Mouse (Mus musculus): ENCODE data around the gene Cpne7. TPM values are rescaled to one million over a fixed set of nuclear protein-coding genes. Genes with fewer than 3 reads are reported as not detected.
"Not testable (repeated sequence)": the region's sequence is repeated elsewhere in the genome, so short reads cannot be mapped to it uniquely, and the experiment has no call there.

The Cpne7 gene
- polyA plus RNA-seq, 1 experiment, result 2.9 TPM

DNA sequence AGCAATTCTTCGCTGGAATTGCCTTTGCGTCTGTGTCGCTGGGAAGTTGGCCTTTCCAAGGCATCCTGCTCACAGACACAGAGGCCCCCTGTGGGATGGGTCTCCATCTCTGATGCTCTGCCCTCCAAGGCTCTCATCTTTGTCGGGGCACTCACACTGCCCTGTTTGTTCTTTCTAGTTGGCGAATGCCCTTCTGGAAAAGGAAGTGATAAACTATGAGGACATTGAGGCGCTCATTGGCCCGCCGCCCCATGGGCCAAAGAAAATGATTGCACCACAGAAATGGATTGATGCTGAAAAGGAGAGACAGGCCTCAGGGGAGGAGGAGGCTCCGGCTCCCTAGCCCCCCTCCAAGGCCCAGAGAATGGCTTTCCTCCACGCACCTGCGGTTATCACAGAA lies 20.0 kb upstream of the Cpne7 start:
- TF ChIP-seq POLR2A (IDR thresholded peaks at IDR 0.05; ENCODE audit: insufficient read depth, low read length), result no peak
- no peak for TF ChIP-seq CTCF (IDR thresholded peaks at IDR 0.05; ENCODE audit: low read depth, low read length)
- TF ChIP-seq EP300 (IDR thresholded peaks at IDR 0.05; ENCODE audit: insufficient read depth, low read depth, low read length), result no peak
- Histone ChIP-seq H3K4me1 (ENCODE audit: control insufficient read depth, insufficient read depth, low read length) (no peaks in the 10 kb centered on the region), H3K9me3 (replicated peaks; ENCODE audit: control insufficient read depth, insufficient read depth, low read length, poor library complexity, severe bottlenecking) (no peaks in the 10 kb centered on the region), H3K4me3 (ENCODE audit: low read depth, low read length) (no peak overlapping the region), H3K27ac (ENCODE audit: insufficient read depth, low read length) (no peak overlapping the region), H3K36me3 (ENCODE audit: control insufficient read depth, insufficient read depth, low read length, poor library complexity, severe bottlenecking) (peaks cover 11% of the 10 kb centered on the region), H3K27me3 (ENCODE audit: control insufficient read depth, insufficient read depth, low read length, poor library complexity, severe bottlenecking) (no peaks in the 10 kb centered on the region), H3K9ac (ENCODE audit: low read depth, poor library complexity, severe bottlenecking) (no peak overlapping the region)

DNA sequence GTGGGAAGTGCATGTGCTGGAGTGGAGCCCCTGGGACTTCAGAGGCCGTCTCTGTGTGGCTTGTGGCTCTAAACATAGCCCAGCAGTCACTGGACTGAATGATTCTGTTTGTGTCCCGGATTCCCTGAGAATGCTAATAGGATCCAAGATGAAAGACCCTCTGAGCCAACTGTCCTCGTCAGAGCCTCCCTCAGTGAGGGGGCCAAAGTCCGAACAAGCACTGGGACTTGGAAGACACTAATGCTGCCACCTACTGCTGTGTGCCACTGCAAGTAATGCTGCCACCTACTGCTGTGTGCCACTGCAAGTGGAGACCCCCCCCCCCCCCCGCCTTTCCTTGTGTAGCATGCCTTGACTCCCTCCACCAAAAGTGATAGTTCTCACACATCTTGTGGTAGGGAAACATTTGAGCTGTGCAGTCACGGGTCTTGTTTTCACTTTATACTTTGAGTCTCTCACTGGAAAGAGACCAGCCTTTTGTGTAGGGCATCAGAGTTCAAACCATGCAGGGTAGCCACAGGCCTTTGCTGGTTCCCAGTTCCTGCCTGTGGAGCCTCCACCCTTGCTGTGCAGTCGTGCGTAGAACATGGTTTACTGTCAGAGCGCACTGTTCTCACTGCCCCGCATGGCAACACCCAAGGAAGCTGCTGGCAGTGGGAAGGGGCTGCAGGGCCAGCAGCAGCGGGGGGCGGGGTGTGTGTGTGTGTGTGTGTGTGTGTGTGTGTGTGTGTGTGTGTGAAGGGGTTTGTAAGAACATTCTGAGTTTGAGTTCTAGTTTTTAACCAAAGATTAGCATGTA lies 19.2 kb upstream of the Cpne7 start:
- Histone ChIP-seq H3K9me3 (replicated peaks; ENCODE audit: control insufficient read depth, insufficient read depth, low read length, poor library complexity, severe bottlenecking) (no peaks in the 10 kb centered on the region), H3K27me3 (ENCODE audit: control insufficient read depth, insufficient read depth, low read length, poor library complexity, severe bottlenecking) (no peaks in the 10 kb centered on the region), H3K36me3 (ENCODE audit: control insufficient read depth, insufficient read depth, low read length, poor library complexity, severe bottlenecking) (peaks cover 17% of the 10 kb centered on the region), H3K9ac (ENCODE audit: low read depth, poor library complexity, severe bottlenecking) (no peak overlapping the region), H3K4me1 (ENCODE audit: control insufficient read depth, insufficient read depth, low read length) (no peaks in the 10 kb centered on the region), H3K27ac (ENCODE audit: insufficient read depth, low read length) (no peak overlapping the region), H3K4me3 (ENCODE audit: low read depth, low read length) (no peak overlapping the region)
- TF ChIP-seq POLR2A (IDR thresholded peaks at IDR 0.05; ENCODE audit: insufficient read depth, low read length), result no peak
- peak; percentile 0 for TF ChIP-seq CTCF (IDR thresholded peaks at IDR 0.05; ENCODE audit: low read depth, low read length)

DNA sequence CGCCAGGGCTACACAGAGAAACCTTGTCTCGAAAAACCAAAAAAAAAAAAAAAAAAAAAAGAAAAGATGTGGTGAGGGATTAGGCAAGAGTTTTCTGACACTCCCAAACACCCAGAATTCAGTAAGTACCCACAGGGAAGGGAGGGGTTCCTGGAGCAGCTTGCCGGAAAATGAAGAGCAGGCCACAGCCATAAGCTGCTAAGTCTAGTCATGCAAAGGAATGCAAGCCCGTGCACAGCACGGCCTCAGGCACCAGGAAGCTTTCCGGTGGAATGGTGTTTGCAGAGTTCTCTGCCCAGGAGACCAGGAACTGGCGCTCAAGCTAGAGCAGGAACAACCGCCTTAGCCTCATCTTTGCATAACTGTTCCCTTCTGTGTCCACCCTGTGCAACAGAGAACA lies 16.9 kb upstream of the Cpne7 start:
- H3K4me3 ChIP-seq (ENCODE audit: low read depth, low read length), result peak overlapping the region; percentile 53

DNA sequence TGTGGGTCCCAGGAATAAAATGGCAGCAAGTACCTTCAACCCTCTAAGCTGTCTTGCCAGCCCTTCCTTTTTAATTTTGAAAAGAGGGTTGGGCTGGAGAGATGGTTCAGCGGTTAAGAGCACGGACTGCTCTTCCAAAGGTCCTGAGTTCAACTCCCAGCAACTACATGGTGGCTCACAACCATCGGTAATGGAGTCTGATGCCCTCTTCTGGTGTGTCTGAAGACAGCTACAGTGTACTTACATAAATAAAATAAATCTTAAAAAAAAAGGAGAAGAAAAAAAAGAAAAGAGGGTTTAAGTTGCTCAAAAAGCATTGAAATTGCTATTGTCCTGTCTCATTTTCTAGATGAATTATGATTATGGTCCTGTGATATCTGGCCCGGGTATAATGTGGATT lies 15.9 kb upstream of the Cpne7 start:
- Histone ChIP-seq H3K4me3 (ENCODE audit: low read depth, low read length) (no peak overlapping the region), H3K36me3 (ENCODE audit: control insufficient read depth, insufficient read depth, low read length, poor library complexity, severe bottlenecking) (peaks cover 33% of the 10 kb centered on the region), H3K27me3 (ENCODE audit: control insufficient read depth, insufficient read depth, low read length, poor library complexity, severe bottlenecking) (no peaks in the 10 kb centered on the region), H3K4me1 (ENCODE audit: control insufficient read depth, insufficient read depth, low read length) (no peaks in the 10 kb centered on the region), H3K9ac (ENCODE audit: low read depth, poor library complexity, severe bottlenecking) (peak overlapping the region; percentile 97), H3K27ac (ENCODE audit: insufficient read depth, low read length) (peak overlapping the region; percentile 96), H3K9me3 (replicated peaks; ENCODE audit: control insufficient read depth, insufficient read depth, low read length, poor library complexity, severe bottlenecking) (no peaks in the 10 kb centered on the region)
- no peak for TF ChIP-seq POLR2A (IDR thresholded peaks at IDR 0.05; ENCODE audit: insufficient read depth, low read length)
- no peak for TF ChIP-seq CTCF (IDR thresholded peaks at IDR 0.05; ENCODE audit: low read depth, low read length)
- TF ChIP-seq EP300 (IDR thresholded peaks at IDR 0.05; ENCODE audit: insufficient read depth, low read depth, low read length), result no peak

More for the DNA sequence above, 16.9 kb upstream of the Cpne7 start:
- Histone ChIP-seq H3K36me3 (ENCODE audit: control insufficient read depth, insufficient read depth, low read length, poor library complexity, severe bottlenecking) (peaks cover 29% of the 10 kb centered on the region), H3K4me1 (ENCODE audit: control insufficient read depth, insufficient read depth, low read length) (no peaks in the 10 kb centered on the region), H3K9me3 (replicated peaks; ENCODE audit: control insufficient read depth, insufficient read depth, low read length, poor library complexity, severe bottlenecking) (no peaks in the 10 kb centered on the region), H3K9ac (ENCODE audit: low read depth, poor library complexity, severe bottlenecking) (peak overlapping the region; percentile 97), H3K27ac (ENCODE audit: insufficient read depth, low read length) (peak overlapping the region; percentile 96), H3K27me3 (ENCODE audit: control insufficient read depth, insufficient read depth, low read length, poor library complexity, severe bottlenecking) (no peaks in the 10 kb centered on the region)
- TF ChIP-seq CTCF (IDR thresholded peaks at IDR 0.05; ENCODE audit: low read depth, low read length) (no peak), EP300 (IDR thresholded peaks at IDR 0.05; ENCODE audit: insufficient read depth, low read depth, low read length) (peak; percentile 62; the same call in 1 of the 2 replicates)

DNA sequence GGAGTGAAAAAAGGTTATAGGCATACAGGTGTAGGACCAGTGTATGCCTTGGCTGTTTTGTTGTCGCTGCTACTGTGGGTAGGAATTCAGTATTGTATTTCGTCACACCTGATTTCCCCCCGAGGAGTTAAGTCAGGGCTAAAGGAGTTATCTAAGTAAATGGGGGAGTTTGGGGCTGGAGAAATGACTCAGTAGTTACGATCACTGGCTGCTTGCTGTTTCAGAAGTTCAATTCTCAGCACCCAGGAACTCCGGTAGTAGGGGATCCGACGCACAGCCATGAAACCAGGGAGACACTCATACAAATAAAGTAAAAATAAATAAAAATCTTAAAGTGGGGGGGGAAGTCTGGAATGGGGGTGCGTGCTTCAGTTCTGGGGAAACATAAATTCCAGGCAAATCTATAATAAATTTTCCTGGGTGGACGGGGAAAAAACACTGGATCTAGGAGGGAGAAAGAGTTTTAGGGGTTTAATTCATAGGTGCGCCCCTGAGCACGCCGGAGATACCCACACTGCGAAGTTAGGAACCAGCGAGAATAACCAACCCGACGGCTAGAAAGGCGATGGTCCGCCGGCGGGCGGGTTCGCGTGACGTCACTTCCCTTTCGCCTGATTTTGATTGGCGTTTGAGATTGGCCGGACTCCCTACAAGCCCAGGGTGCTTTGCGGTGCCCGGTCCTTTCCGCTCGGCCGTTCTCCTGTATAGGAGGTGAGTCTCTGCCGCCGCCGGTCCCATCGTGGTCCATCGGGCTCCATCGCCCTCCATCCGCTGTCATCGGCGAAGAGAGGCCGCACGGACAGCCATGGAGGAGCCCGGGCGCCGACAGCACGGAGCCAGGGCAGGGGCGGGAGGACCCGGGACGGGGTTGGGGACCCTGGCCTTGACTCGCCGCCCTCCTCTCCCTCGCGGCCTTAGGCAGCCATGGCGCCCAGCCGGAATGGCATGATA lies 15.2 kb upstream of the Cpne7 start, which contains the start of gene Rpl13:
TSS of gene Rpl13 (plus strand) at position 616 of the 951 bp plus-strand sequence.
- Histone ChIP-seq H3K36me3 (ENCODE audit: control insufficient read depth, insufficient read depth, low read length, poor library complexity, severe bottlenecking) (peaks cover 33% of the 10 kb centered on the region), H3K9ac (ENCODE audit: low read depth, poor library complexity, severe bottlenecking) (peak within 1 kb of the TSS; percentile 97), H3K27me3 (ENCODE audit: control insufficient read depth, insufficient read depth, low read length, poor library complexity, severe bottlenecking) (no peaks in the 10 kb centered on the region), H3K4me3 (ENCODE audit: low read depth, low read length) (peak within 1 kb of the TSS; percentile 87), H3K9me3 (replicated peaks; ENCODE audit: control insufficient read depth, insufficient read depth, low read length, poor library complexity, severe bottlenecking) (no peaks in the 10 kb centered on the region), H3K4me1 (ENCODE audit: control insufficient read depth, insufficient read depth, low read length) (no peaks in the 10 kb centered on the region), H3K27ac (ENCODE audit: insufficient read depth, low read length) (peak within 1 kb of the TSS; percentile 96)
- no peak for TF ChIP-seq POLR2A (IDR thresholded peaks at IDR 0.05; ENCODE audit: insufficient read depth, low read length)
- TF ChIP-seq CTCF (IDR thresholded peaks at IDR 0.05; ENCODE audit: low read depth, low read length), result no peak
- no peak for TF ChIP-seq EP300 (IDR thresholded peaks at IDR 0.05; ENCODE audit: insufficient read depth, low read depth, low read length)

DNA sequence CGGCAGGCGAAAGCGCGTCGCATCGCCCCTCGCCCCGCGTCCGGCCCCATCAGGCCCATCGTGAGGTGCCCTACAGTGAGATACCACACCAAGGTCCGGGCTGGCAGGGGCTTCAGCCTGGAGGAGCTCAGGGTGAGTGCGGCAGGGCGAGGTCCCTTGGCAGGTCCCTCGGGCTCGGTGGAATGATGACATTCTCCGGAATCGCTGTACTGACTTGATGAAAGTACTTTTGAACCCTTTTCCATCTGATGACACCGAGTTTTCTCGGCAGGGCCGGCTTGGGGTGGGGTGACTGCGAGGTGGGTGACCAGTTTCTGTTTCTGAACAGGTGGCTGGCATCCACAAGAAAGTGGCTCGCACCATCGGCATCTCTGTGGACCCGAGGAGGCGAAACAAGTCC lies 14.3 kb upstream of the Cpne7 start:
- peak overlapping the region; percentile 97 for H3K9ac ChIP-seq (ENCODE audit: low read depth, poor library complexity, severe bottlenecking)
- not testable (repeated sequence) for H3K27me3 ChIP-seq (ENCODE audit: control insufficient read depth, insufficient read depth, low read length, poor library complexity, severe bottlenecking); H3K4me1 ChIP-seq (ENCODE audit: control insufficient read depth, insufficient read depth, low read length); H3K9me3 ChIP-seq (replicated peaks; ENCODE audit: control insufficient read depth, insufficient read depth, low read length, poor library complexity, severe bottlenecking)
- peak overlapping the region; percentile 84 for H3K4me3 ChIP-seq (ENCODE audit: low read depth, low read length)
- peak overlapping the region; percentile 73 for H3K27ac ChIP-seq (ENCODE audit: insufficient read depth, low read length)
- H3K36me3 ChIP-seq (ENCODE audit: control insufficient read depth, insufficient read depth, low read length, poor library complexity, severe bottlenecking), result peaks cover 33% of the 10 kb centered on the region

Measured in ES-Bruce4 (cell line).